Mouse (Mus musculus): Measurements from ENCODE around the gene Negr1.

The Negr1 gene

DNA sequence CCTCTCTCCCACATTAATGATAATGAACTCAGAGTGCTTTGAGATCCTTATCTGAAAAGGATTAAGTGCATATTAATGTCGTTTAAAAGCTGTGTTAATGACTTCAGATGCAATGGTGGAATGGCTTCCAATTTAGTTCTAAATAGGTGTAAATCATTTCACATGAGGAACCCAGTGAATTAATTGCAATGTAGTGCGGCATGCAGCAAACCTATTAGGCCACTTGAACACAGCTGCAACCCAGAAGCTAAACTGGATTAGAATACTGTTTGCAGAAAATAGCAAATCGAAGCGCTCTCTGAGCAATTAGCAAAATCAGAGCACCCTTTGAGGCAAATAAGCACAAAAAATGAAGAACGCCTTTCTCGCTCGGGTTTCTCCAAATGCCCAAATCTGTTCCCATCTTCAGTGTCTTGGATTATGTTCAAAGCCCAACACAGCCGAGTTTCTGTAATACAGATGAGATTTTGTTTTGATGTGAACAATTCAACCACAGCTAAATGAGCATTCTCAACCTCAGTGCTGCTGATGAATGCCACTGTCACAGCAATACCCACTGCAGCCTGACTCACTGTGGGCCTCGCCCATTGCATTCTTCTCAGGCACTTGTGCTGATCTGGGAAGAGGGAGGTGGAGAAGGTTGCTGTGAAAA lies 342.5 kb downstream of the Negr1 start:
- DNase-seq (ENCODE audit: low read depth), result no peak

DNA sequence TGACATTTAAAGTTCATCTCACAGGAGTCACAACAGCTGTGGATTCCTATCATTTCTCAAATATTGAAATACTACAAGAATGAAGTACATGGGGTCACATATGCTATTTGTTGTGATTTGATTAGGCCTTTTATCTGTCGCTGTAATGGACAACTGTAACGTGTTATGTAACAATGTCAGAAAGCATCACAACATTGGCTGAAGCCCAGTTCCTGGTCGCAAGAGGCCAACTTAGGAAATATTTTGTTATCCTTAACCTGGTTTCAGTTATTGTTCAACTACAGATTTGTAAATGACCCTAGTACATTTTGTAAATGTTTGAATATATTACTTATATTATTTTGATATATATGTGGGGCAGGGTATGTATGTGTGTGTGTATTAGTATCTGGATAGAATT lies 351.2 kb downstream of the Negr1 start:
- DNase-seq (ENCODE audit: low read depth), result no peak

DNA sequence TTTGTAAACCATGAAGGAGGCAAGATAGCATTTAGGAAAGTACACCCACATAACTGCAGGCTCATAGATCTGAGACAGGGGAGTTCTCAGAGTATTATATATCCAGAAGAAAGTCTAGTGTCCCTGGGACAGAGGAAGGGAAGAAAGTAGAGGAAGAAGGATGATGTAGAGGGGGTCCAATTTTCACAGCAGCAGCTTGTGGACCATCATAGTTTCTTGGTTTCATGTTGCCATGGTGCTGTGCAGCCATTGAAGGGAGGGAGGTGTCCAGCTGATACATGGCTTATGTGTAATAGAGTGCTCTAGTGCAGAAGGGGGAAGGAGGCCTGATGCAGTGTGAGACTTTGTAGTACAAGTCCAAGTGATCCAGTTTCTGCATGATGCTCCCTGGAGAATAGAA lies 359.8 kb downstream of the Negr1 start:
- DNase-seq (ENCODE audit: low read depth), result no peak

DNA sequence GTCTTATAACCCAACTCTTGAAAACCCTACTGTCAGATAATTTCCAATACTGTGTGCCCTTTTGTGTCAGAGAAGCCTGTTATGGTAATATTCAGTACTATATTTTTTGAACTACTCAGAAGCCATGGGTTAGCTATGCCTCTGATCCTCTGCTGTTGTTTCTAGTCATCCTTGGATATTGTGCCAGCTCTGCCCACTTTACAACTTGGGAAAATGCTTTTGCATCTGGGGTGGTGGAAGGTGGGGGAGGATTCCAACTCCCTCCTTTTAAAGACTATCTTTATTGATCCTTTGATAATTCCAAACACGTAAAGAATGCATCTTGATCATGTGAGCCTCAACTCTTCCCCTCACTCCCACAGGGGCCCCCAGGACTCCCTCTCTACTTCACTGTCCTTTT lies 361.6 kb downstream of the Negr1 start:
- no peak for DNase-seq (ENCODE audit: low read depth)

DNA sequence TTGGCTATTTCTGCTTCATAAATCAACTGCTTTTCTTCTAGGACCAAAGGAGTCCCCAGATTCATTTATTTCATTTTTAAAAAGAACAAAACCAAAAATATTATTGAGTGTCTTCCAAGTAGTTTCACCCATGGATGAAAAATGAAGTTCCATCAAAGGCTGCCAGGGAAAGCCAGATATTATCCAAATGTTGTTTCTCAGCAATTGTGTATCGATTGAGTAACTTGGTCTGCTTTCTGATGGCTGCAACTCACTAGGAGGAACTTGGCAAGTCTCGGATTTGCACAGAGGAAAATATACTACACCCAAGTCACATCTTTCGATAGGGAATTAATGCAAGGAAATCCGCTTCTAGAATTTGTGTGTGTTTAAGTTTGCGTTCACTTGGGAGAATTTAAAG lies 363.5 kb downstream of the Negr1 start:
- no peak for DNase-seq (ENCODE audit: low read depth)

DNA sequence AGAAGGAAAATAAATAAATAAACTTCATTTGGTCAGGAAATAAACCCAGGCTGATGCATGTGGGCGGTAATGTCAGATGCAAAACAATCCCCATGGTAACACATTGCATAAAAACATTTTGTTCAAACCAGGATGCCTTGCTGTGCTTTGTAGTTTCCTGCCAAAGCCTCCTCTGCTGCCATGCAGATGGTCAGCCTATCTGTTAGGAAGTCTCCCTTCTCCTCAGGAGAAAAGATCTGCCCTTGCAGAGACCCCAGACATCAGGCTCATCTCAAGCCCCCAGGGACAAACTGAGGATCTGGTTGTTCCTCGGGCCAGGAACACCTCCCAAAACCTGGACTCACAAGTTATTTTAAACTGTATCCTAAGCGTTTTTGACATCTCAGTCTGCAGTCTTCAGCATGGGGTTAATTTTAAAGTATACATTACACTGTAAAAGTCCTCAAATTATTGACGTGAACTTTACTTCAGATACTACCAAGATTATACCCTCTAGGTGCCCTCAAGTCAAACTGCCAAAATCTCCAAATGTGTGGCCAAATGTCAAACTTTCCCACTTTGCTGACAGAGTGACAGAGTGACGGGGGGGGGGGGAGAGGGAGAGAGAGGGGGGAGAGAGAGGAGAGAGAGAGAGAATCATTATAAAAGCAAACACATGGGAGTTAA lies 366.9 kb downstream of the Negr1 start:
- DNase-seq (ENCODE audit: low read depth), result no peak

DNA sequence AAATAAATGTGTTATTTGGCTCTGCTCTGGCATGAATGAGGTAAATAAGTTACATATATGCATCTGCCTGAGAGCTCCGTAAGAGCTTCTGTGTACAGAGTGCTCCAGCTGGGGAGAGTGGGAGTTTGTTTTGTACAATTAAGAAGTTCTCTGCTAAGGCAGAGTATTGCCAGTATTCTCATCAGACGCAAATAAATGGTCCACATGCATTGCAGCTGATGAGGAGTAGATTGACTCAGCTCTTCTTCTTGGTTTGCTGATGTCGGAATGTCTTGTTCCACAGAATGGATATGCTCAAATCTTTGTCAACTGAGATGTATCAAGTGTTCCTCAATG lies 367.4 kb downstream of the Negr1 start:
- DNase-seq (ENCODE audit: low read depth), result no peak

DNA sequence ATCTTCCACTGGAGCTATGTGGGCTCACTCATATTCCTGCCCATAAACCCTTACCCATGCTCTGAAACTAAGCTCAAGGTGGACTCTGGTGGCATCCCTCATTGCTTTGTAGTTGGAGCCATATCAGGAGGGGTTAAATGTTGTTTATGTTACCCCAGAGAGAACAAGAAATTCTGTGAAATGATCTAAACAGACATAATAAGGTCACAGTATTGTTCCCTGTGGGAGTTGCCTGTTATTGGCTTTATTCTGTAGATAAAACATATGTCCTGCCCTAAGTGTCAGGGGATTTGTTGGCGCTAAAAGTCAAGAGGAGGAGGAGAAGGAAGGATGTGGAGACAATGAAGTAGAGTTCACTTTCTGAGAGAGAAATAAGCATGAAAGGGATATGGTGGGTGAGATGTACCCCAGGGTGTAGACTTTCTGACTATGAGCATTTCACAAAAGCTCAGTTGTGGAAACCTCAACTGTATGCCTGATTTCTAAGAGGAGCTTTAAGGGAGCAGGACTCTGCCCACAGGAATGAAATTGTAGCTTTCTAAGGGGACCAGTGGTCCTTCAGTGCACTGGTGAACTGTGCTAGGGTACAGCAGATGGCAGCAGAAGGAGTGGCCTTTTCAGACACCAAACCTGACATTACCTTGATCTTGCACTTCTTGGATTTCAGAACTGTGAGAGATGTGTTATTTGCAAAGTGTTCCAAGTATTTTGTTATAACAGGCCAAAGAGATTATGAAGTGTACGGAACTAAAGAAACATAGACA lies 368.3 kb downstream of the Negr1 start:
- DNase-seq (ENCODE audit: low read depth), result no peak

DNA sequence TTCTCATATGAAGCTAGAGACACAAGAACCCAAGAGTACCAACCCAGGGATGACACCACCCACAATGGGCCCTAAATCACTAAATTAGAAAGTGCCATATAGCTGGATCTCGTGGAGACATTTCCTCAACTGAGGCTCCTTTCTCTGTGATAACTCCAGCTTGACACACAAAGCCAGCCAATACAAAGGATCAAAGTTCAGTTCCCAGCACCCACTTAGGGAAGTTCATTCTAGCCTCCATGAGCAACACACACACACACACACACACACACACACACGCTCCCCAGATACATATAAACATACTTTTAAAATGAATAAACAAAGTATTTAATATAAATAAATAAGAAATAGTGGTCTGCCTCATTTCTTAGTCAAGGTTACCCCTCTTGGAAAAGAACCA lies 369.4 kb downstream of the Negr1 start:
- no peak for DNase-seq (ENCODE audit: low read depth)

DNA sequence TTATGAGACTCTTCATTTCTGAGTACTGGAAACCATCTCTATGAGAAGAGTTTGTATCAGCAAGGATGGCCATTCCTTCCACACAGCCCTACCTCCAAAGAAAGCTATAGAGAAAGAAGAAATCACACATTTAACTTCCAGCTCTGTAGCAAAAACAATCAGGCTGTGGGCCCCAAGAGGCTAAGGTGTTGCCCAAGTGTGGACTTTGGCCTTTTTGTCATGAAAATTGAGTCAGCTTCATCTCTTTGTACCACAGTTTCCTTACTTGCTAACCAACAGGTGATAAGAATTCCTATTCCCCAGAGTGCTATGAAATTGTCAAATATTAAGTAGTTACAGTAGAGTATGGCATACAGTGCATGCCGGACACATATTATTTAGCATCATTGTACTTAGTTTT lies 369.9 kb downstream of the Negr1 start:
- no peak for DNase-seq (ENCODE audit: low read depth)

DNA sequence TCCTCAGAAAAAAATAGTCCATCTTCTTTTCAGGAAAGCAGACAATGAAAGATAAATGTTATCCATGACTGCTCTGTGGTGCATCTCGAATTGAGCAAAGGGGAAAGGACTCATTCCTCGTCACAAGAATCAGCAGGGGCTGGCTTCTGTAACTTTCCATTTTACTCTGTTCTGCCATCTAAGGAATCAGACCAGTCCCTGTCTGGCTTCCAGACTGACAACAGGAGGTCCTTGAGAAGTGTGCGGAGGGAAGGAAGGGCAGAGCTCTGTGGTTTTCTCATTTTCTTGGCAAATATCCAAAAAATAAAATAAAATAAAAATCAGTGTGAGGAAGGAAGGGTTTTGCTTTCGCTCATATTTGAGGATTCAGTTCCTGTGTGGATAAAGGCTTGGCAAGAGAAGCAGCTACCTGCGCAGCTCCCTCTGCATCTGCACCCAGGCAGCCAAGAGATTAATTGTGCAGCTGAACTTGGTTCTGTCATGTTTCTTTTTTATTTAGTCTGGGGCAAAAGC lies 373.2 kb downstream of the Negr1 start:
- DNase-seq (ENCODE audit: low read depth), result no peak

DNA sequence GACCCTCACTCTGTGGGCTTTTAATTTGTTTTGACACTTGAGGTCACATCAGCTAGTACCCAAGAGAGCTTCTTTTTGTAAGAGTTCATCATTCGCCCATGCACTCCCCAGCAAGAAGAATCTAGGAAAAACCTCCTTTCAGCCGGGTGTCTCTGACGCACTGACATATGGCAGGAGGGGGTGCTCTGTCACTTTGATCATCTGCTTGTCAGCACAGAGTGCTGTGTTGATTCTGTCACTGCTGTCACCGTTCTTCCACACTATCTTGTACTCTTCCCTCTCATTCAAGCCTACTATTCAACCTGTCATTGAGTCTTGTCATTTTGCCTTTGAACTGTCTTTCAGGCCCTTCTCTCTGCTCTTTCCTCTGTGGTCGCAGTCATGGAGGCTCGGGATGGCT lies 385.8 kb downstream of the Negr1 start:
- no peak for DNase-seq (ENCODE audit: low read depth)

DNA sequence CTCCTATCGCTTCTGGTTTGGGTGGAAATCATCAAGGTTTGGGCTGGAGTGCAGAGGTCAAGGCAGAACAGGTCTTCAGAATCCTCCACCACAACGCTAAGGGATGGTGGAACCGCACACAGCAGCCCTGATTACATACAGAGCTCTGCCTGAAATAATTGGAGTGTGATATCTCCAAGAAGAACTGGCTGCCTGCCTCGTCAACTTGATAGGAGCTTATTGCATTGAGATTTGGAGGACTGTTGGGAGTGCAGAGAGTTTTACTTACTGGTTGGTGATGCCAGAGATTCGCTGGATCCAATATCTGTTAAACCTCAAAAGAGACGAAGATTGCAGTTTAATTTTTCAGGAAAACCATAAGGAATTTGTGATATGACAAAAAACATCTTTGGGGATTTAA lies 391.4 kb downstream of the Negr1 start:
- no peak for DNase-seq (ENCODE audit: low read depth)

DNA sequence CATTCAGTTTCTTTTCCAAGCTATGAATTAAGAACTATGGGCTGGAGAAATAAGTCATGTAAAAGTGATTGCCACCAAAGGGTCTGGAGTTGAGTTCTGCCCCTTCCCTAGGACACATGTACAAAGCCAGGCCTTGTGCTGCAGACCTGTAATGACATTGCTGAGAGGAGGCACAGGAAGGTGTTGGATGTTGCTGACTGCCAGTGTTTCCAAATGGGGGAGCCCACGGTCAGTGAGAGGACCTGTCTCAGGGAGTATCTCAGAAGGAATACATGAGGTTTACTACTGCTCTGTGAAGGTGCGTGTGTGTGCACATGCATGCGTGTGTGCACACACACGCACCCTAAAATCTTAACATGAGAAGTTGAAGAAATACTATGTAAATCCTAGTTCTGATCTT lies 393.5 kb downstream of the Negr1 start:
- DNase-seq (ENCODE audit: low read depth), result no peak

DNA sequence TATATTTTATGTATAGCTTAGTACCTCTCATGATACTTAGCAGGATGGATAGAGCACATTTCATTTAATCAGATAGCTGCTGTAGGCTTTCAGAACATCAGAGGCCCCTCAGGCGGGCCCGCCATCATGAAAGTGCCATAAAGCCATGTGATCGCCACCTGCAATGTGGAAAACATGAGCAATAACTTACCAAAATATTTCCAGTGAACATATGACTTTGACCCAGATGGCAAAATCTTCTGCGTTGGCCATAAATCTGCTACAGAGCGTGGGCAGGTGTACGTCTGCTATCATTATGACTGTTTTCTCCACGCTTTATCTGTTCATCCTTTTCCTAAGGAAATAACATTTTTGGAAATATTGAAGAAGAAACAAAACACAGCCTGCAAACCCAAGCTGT lies 397.0 kb downstream of the Negr1 start:
- no peak for DNase-seq (ENCODE audit: low read depth)

DNA sequence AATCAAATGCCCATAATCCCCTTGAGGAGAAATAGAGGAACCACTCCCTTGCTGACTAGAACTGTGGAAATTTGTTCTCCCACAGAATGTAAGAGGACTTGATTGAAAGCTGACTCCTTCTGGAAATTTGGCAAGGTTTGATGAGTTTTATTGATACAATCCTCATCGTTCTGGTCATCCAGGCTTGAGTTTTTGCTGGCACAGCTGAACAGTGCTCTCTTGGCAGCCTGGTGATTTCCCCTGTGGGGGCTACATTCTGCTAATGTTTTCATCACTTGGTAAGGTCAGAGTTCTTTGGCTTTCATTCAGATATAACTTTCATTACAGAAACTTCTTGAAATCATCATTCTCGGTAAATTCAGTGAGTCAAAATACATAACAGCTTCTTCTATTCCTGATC lies 407.2 kb downstream of the Negr1 start:
- no peak for DNase-seq (ENCODE audit: low read depth)

DNA sequence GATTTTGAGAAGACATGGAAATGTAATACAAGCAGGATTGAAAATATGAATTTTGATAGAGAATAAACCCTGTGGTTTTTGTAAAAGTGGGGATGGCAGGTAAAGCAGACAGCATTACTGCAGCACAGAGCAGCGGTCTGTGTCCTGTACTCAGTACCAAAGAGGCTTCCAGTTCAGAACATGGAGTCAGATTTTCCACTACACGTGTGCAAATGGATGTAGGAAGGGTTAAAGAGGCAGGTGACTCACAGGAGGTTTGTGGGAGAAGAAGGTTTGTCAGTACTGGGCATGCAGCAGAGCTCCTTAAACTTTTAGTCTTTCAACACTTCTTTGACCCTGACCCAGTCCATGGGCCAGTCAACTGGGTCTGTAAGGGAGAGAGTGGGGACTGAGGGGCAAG lies 409.5 kb downstream of the Negr1 start:
- DNase-seq (ENCODE audit: low read depth), result no peak

DNA sequence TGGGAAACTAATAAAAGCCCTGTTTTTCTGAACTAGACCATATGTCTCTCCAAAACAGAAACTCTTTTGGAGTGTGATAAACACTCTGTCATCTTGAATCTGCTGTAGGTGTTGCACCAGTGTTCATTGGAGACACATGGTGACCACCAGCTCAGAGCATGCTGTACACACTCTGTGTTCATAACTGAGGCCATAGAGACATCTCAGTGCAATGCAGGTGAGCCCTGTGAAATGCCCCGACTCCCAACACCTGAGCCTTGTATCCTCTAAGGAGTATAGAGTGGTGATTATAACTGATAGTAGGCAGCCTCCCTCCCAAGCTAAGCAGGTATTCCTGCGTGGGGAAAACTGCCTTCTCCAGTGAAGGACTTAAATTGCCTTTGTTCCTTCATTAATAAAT lies 415.2 kb downstream of the Negr1 start:
- no peak for DNase-seq (ENCODE audit: low read depth)

DNA sequence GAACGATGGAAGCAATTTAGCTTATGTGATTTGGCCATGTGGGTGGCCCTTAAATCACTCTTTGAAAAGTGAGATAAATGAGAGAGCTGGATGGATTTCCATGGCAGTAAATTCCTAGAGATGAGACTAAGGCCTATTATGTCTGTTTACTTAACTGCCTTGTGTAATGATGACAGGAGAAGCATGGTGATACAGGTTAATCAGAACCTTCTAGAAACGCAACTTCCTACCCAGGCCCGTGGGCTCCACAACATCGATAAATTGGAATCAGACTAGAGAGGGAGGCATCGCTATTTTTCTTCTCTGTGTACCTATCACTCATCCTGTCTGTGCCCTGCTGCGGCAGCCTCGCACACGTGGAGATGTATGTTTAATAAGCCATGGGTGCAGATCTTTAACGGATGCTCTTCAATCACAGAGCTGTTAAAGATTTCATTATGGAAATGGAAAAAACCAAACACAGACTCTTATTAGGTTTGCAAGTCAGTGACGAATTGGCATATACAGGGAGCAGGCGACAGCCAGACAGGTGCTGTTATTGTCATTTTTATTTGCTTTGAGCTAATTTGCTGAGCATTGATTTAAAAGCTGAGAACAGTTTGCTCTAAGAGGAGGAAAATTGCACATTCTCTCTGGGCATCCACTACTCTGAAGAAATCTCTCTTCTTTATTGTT lies 418.6 kb downstream of the Negr1 start:
- no peak for DNase-seq (ENCODE audit: low read depth)

DNA sequence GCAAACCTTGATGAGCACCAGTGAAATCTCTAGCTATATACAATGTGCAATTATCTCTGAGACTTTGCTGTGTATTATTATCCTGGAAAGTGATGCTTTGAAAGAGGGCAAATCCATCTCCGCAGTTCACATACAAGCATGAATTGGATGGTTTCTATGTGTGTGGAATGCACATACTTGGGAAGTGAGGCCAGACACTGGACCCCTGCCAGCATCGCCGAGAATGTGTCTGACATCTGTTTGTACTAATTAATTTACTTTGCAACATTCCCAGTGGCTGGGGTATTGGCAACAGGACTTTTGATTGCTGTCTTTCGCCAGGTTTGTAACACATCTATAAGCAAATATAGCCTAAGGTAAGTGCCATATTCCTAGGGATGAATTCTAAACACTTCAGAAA lies 420.5 kb downstream of the Negr1 start:
- no peak for DNase-seq (ENCODE audit: low read depth)

DNA sequence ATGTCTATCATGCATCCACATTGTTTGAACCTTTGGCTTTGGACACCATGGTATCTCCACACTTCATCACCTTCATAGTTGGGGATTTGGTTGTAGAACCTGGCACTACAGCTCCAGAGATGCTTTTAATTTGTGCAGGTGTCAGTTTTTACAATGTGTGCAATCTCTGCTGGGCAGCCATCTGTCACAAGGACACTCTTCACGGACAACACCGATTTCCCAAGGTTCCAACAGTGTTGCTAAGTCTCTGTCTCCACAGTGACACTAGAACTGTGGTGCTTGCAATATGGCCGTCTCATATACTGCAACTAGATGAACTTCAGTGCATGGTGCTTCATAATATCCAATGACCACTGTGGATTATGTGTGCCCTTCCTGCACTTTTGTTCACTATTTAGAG lies 425.5 kb downstream of the Negr1 start:
- no peak for DNase-seq (ENCODE audit: low read depth)

DNA sequence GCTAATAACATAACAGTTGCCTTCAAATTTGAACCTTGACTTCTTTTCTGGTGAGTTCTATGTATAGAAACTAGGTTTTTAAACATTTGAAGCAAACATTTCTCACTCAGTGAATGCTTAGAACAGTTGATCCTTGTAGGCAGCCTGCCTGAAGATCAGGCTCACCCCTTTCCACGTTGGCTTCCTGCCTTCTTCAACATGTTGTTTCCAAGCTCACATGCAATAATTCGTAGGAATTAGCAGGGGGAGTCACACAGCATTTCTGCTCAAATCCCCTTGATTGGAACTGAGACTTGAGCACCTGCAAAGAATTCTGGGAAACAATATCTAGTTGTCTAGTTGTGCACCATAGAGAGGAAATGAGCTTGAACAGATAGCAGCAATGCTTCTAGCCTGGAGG lies 430.6 kb downstream of the Negr1 start:
- DNase-seq (ENCODE audit: low read depth), result no peak

DNA sequence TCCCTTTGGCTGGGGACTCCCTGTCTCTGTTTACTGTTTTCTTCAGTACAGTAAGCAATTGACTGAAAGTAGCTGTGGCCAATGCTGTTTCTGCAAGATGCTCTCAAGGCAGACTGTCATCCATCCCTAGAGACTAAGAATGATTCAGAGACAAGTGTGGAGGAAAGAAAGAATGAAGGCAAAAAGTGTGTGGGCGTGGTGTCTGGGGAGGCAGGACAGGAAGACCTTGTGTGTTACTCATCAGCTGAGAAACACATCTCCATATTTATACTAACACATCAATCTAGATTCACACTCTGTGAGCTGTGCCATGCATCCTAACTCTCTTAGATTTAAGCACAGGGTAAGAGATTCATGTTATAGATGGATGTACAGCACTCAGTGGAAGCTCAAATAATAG lies 431.2 kb downstream of the Negr1 start:
- DNase-seq (ENCODE audit: low read depth), result no peak

Measured in NIH3T3 (cell line).